Mouse (Mus musculus) CD4-positive, CD25-positive, alpha-beta regulatory T cell, adult 4 months (primary cell): ENCODE data around the gene Rcvrn. TPM values are rescaled to one million over a fixed set of nuclear protein-coding genes. Genes with fewer than 3 reads are reported as not detected.

Source experiments
- polyA plus RNA-seq, 2 experiments: library from polyadenylated mRNA; unstranded; fragments of 100-300 nt; shearing (Covaris generic); gene quantifications; one replicate each; pipeline ENCODE4 v1.2.1; 2017

The Rcvrn gene
- polyA plus RNA-seq, 2 experiments from 2014 or later, result not detected

Other genes starting within 250 kb of the Rcvrn start
- gene Gas7, start 239.9 kb upstream of the Rcvrn start, polyA plus RNA-seq, result under 1 TPM; 0.12 to 0.85 TPM
- gene Glp2r, start 75.8 kb downstream of the Rcvrn start, polyA plus RNA-seq, result not detected
- gene Gsg1l2, start 79.3 kb downstream of the Rcvrn start, polyA plus RNA-seq, result not detected
- not detected for gene Dhrs7c, start 102.9 kb downstream of the Rcvrn start, polyA plus RNA-seq
- not detected for gene Usp43, start 226.8 kb downstream of the Rcvrn start, polyA plus RNA-seq